Mouse (Mus musculus): ENCODE results near the gene Hspb9. TPM values are rescaled to one million over a fixed set of nuclear protein-coding genes. Genes with fewer than 3 reads are reported as not detected.

Gene Hspb9
- polyA plus RNA-seq, 1 experiment from 2014 or later: not detected

DNA sequence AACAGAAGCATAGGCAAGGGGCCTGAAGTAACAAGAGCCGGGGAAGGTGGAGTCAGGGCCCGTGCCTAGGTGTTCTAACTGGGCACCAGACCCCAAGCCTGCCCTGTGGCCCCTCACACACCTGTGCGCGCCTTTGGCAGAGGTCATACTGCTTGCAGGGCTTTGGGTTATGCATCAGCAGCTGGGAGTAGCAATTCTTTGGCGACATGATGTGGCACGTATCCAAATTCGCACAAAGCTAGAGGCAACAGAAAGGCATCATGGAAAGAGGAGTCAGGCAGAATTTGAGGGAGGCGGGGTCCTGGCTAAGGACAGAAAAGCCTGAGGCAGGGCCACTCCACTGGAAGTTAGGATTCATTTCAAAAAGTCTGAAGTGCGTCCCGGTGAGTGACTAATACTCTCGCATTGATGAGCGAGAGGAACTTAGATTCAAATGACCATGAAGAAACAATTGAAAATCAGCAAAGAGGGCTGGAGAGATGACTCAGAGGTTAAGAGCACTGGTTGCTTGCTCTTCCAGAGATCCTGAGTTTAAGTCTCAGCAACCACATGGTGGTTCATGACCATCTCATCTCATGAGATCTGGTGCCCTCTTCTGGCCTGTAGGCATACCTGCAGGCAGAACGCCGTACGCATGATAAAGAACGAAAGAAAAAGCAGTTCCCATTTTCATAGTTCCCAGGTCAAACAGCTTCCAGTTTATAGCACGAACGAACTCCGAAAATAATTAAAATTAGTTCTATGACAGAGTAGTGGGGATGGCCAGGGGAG lies 11.4 kb upstream of the Hspb9 start:
- no peak overlapping the region for H3K4me3 ChIP-seq (replicated peaks; ENCODE audit: low read length)
- H3K4me2 ChIP-seq (replicated peaks): no peak overlapping the region
- no peak for ATAC-seq (ENCODE audit: low FRiP score)
- peaks cover 30% of the 10 kb centered on the region for H3K36me3 ChIP-seq (replicated peaks; ENCODE audit: control insufficient read depth, insufficient read depth)
- H3K9me3 ChIP-seq (ENCODE audit: control insufficient read depth, low read length): no peaks in the 10 kb centered on the region
- no peaks in the 10 kb centered on the region for H3K4me1 ChIP-seq (replicated peaks; ENCODE audit: control insufficient read depth, insufficient read depth, low read length)
- H3K9ac ChIP-seq: no peak overlapping the region
- WGBS: 35% methylated on average over 19 of the region's 19 CpGs
- H3K27me3 ChIP-seq (ENCODE audit: control insufficient read depth, insufficient read depth, low read length): 0 out of 2 replicates have a peak, but pooled peaks cover 7% of the 10 kb centered on the region
- H3K27ac ChIP-seq: no peak overlapping the region
- peak; percentile 87 for DNase-seq (ENCODE audit: low spot score)

DNA sequence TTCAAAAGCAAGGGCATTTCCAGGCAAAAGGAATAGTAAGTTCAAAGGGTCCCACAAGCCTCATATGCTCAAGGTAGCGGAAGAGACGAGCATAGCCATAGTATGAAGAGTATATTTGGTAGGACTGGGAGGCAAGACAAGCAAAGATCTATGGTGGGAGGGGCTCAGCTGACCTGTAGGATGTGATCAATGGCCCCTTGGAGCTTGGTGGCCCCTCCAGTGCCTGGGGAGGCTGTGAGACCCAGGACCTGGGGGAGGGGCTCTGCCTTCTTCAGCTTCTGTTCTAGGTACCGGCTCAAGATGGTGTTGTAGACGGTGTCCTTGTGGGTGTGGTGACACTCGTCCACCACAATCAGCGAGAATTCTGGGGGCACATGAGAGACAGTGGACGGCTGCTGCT lies 10.7 kb upstream of the Hspb9 start:
- no peak overlapping the region for H3K27ac ChIP-seq
- H3K9ac ChIP-seq: no peak overlapping the region
- ATAC-seq (ENCODE audit: low FRiP score): no peak
- H3K27me3 ChIP-seq (ENCODE audit: control insufficient read depth, insufficient read depth, low read length): 0 out of 2 replicates have a peak, but pooled peaks cover 7% of the 10 kb centered on the region
- H3K4me3 ChIP-seq (replicated peaks; ENCODE audit: low read length): no peak overlapping the region
- no peaks in the 10 kb centered on the region for H3K9me3 ChIP-seq (ENCODE audit: control insufficient read depth, low read length)
- no peaks in the 10 kb centered on the region for H3K4me1 ChIP-seq (replicated peaks; ENCODE audit: control insufficient read depth, insufficient read depth, low read length)
- no peak overlapping the region for H3K4me2 ChIP-seq (replicated peaks)
- 39% methylated on average over 7 of the region's 7 CpGs for WGBS
- DNase-seq (ENCODE audit: low spot score): no peak
- H3K36me3 ChIP-seq (replicated peaks; ENCODE audit: control insufficient read depth, insufficient read depth): peaks cover 36% of the 10 kb centered on the region

DNA sequence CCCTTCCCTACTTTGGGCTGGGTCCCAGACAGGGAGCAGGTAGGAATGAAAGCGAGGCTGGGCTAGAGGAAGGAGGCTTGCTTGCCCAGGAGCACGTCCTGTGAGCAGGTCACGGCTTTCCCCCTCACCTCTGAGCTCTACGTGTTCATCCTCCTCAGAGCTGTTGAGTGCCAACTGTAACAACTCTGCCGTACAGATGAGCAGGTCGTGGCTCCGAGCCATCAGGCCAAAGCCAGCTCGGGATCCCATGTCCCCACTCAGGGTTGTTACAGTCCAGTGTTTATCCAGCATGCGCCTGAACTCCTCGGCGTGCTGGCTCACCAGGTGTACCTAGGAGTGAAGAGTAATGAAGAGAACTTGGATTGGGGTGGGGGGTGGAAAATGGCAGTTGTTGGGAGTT lies 10.3 kb upstream of the Hspb9 start:
- DNase-seq (ENCODE audit: low spot score): no peak
- H3K9ac ChIP-seq: no peak overlapping the region
- 0 out of 2 replicates have a peak, but pooled peaks cover 7% of the 10 kb centered on the region for H3K27me3 ChIP-seq (ENCODE audit: control insufficient read depth, insufficient read depth, low read length)
- peaks cover 41% of the 10 kb centered on the region for H3K36me3 ChIP-seq (replicated peaks; ENCODE audit: control insufficient read depth, insufficient read depth)
- 70% methylated on average over 11 of the region's 11 CpGs for WGBS
- H3K4me1 ChIP-seq (replicated peaks; ENCODE audit: control insufficient read depth, insufficient read depth, low read length): no peaks in the 10 kb centered on the region
- H3K27ac ChIP-seq: no peak overlapping the region
- no peak overlapping the region for H3K4me3 ChIP-seq (replicated peaks; ENCODE audit: low read length)
- no peak for ATAC-seq (ENCODE audit: low FRiP score)
- H3K4me2 ChIP-seq (replicated peaks): no peak overlapping the region
- no peaks in the 10 kb centered on the region for H3K9me3 ChIP-seq (ENCODE audit: control insufficient read depth, low read length)

DNA sequence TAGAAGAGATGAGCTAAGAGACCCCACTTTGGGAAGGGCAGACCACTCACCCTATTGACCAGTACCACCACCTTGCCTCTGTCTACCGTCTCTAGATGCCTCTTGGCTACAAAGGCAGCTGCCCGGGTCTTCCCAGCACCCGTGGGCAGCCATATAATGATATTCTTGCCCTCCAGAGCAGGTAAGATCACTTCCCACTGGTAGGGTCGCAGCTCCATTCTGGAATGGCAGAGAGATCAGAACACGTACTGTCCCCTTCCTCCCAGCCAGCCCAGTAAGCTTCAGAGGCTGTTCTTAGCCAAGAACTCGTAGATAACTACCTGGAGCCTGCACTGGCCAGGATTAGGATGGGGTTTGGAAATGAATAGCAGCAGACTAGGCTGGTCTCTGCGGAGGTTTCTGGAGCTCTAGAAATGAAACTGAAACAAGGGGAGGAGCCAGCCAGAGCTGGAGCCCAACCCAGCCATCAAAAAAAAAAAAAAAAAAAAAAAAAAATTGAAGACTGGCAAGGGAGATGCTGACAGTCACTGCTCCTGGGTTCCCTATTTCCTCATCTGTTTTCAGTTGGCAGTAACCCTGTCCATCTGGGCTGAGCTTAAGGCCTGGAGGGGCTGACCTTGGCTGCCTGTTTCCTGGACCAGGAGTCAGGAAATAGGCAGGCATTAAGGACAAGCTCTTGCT lies 9.7 kb upstream of the Hspb9 start, which contains the start of gene Dhx58:
TSS of gene Dhx58 (minus strand) at position 421 of the 681 bp plus-strand sequence.
- no peak within 1 kb of the TSS for H3K9ac ChIP-seq
- no peak within 1 kb of the TSS for H3K4me2 ChIP-seq (replicated peaks)
- no peak within 1 kb of the TSS for H3K27ac ChIP-seq
- WGBS: 67% methylated on average over 7 of the region's 7 CpGs
- no peak within 1 kb of the TSS for H3K4me3 ChIP-seq (replicated peaks; ENCODE audit: low read length)
- 0 out of 2 replicates have a peak, but pooled peaks cover 7% of the 10 kb centered on the region for H3K27me3 ChIP-seq (ENCODE audit: control insufficient read depth, insufficient read depth, low read length)
- no peaks in the 10 kb centered on the region for H3K9me3 ChIP-seq (ENCODE audit: control insufficient read depth, low read length)
- no peak for ATAC-seq (ENCODE audit: low FRiP score)
- H3K4me1 ChIP-seq (replicated peaks; ENCODE audit: control insufficient read depth, insufficient read depth, low read length): no peaks in the 10 kb centered on the region
- H3K36me3 ChIP-seq (replicated peaks; ENCODE audit: control insufficient read depth, insufficient read depth): peaks cover 47% of the 10 kb centered on the region
- DNase-seq (ENCODE audit: low spot score): no peak

DNA sequence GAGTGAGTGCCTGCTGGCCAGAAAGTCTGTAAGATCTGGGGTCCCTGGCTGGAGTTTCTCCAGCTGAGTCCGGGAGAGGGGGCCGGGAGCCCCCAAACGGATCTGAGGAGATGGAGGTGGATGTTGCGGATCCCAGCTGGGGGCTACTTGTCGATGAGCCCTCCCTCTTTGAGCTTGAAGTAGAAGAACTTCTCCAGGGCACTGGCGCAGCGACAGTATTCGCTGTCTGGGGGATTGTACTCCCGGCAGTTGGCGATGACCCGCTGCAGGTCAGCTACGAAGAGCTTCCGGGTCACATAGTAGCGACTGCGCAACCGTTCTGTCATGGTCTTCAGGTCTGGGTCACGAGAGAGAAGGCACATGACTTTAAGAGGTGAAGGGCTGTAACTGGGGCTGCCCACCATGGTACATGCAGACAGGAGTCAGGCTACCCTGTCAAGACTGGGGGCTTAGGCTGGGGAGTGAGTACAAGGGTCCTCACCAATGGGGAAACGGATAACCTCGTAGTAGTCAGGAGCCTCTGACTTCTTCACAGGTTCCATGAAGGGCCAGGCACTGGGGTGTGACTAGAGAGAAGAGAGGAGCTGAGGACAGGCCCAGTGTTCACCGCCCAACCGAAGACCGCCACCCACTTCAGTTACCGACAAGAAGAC lies 8.4 kb upstream of the Hspb9 start:
- ATAC-seq (ENCODE audit: low FRiP score) (no peak), DNase-seq (ENCODE audit: low spot score) (no peak)
- H3K4me3 ChIP-seq (replicated peaks; ENCODE audit: low read length): no peak overlapping the region
- no peak overlapping the region for H3K4me2 ChIP-seq (replicated peaks)
- H3K9me3 ChIP-seq (ENCODE audit: control insufficient read depth, low read length): no peaks in the 10 kb centered on the region
- no peaks in the 10 kb centered on the region for H3K4me1 ChIP-seq (replicated peaks; ENCODE audit: control insufficient read depth, insufficient read depth, low read length)
- H3K27ac ChIP-seq: no peak overlapping the region
- no peak overlapping the region for H3K9ac ChIP-seq
- 0 out of 2 replicates have a peak, but pooled peaks cover 7% of the 10 kb centered on the region for H3K27me3 ChIP-seq (ENCODE audit: control insufficient read depth, insufficient read depth, low read length)
- WGBS: 93% methylated on average over 23 of the region's 23 CpGs
- peaks cover 59% of the 10 kb centered on the region for H3K36me3 ChIP-seq (replicated peaks; ENCODE audit: control insufficient read depth, insufficient read depth)

DNA sequence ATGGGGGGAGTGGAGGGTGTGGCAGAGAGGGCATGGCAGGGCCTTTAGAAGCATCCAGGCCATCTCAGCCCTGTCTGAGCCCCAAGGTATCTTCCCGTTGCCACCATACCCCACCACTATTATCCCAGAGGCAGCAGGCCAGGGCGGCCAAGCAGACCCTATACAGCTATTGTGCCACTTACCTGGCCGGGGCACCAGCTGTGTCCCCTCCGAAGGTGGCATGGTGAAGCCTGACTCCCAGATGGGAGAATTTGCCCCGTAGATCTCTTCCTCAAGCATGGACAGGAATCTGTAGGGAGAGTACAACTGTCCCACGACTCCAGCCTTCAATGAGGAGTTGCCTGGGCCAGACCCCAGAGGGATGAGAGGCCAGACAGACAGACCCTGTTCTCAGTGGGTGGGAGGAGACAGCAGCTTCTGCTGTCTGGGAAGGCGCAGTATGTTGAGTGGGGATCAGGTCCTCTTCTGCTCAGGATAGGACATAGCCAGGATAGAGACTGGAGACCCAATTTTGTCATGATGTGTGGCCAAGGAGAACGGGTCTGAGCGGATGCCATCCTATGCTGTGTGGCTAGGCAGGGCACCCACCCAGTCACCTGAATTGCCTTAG lies 4.3 kb upstream of the Hspb9 start:
- no peak overlapping the region for H3K4me3 ChIP-seq (replicated peaks; ENCODE audit: low read length)
- H3K36me3 ChIP-seq (replicated peaks; ENCODE audit: control insufficient read depth, insufficient read depth): peaks cover 64% of the 10 kb centered on the region
- H3K27me3 ChIP-seq (ENCODE audit: control insufficient read depth, insufficient read depth, low read length): no peaks in the 10 kb centered on the region
- no peaks in the 10 kb centered on the region for H3K9me3 ChIP-seq (ENCODE audit: control insufficient read depth, low read length)
- ATAC-seq (ENCODE audit: low FRiP score): no peak
- H3K27ac ChIP-seq: no peak overlapping the region
- H3K4me2 ChIP-seq (replicated peaks): no peak overlapping the region
- no peak overlapping the region for H3K9ac ChIP-seq
- 96% methylated on average over 9 of the region's 9 CpGs for WGBS
- no peak for DNase-seq (ENCODE audit: low spot score)
- peaks cover 13% of the 10 kb centered on the region for H3K4me1 ChIP-seq (replicated peaks; ENCODE audit: control insufficient read depth, insufficient read depth, low read length)

DNA sequence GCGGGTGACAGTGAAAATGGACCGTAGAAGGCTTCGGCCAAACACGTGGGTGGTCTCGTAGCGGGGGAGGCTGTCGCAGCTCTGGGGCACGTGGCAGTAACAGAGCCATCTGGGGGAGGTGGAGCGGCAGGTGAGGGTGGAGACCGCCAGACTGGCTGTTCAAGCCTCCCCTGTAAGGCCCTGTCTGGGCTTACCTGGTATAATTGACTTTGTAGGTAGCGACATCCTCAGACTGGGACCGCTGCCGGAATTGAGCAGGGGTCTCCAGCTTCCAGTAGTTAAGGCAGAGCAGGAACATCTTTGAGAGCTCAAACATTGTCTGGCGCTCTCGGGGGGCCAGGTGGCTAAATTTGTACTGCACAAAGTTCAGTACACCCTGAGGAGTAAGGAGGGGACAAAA lies 3.1 kb upstream of the Hspb9 start:
- Histone ChIP-seq H3K4me3 (replicated peaks; ENCODE audit: low read length) (no peak overlapping the region), H3K36me3 (replicated peaks; ENCODE audit: control insufficient read depth, insufficient read depth) (peaks cover 54% of the 10 kb centered on the region), H3K27ac (no peak overlapping the region), H3K4me2 (replicated peaks) (no peak overlapping the region), H3K9ac (no peak overlapping the region), H3K27me3 (ENCODE audit: control insufficient read depth, insufficient read depth, low read length) (no peaks in the 10 kb centered on the region), H3K4me1 (replicated peaks; ENCODE audit: control insufficient read depth, insufficient read depth, low read length) (peaks cover 13% of the 10 kb centered on the region), H3K9me3 (ENCODE audit: control insufficient read depth, low read length) (no peaks in the 10 kb centered on the region)
- DNase-seq (ENCODE audit: low spot score) (no peak), ATAC-seq (ENCODE audit: low FRiP score) (no peak)
- 91% methylated on average over 15 of the region's 15 CpGs for WGBS

DNA sequence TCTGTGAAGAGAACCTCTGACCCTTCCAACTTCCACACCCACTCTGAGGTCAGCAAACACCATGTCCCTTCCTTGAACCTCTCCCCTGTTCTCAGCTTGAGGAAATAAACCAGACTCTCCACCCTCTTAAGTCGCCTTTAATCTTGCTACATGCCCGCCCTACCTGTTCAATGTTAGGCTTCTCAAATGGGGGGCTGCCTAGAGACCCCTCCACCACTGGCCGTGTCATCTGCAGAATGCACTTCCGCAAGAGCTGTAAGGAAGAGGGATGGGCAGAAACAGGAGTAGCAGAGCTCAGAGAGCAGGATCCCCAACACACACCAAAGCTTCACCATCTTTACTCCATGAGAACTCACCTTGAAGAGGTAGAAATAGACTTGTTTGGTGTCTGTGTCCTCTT lies 2.7 kb upstream of the Hspb9 start:
- peak overlapping the region; percentile 93; the same call in 1 of the 2 replicates for H3K4me3 ChIP-seq (replicated peaks; ENCODE audit: low read length)
- ATAC-seq (ENCODE audit: low FRiP score) (no peak), DNase-seq (ENCODE audit: low spot score) (no peak)
- no peaks in the 10 kb centered on the region for H3K27me3 ChIP-seq (ENCODE audit: control insufficient read depth, insufficient read depth, low read length)
- H3K4me1 ChIP-seq (replicated peaks; ENCODE audit: control insufficient read depth, insufficient read depth, low read length): peaks cover 13% of the 10 kb centered on the region
- no peaks in the 10 kb centered on the region for H3K9me3 ChIP-seq (ENCODE audit: control insufficient read depth, low read length)
- 93% methylated on average over 4 of the region's 4 CpGs for WGBS
- H3K36me3 ChIP-seq (replicated peaks; ENCODE audit: control insufficient read depth, insufficient read depth): peaks cover 54% of the 10 kb centered on the region
- peak overlapping the region; percentile 92; the same call in 1 of the 2 replicates for H3K9ac ChIP-seq
- H3K27ac ChIP-seq: no peak overlapping the region
- H3K4me2 ChIP-seq (replicated peaks): peak overlapping the region; percentile 86
